Mouse (Mus musculus) MEL (cell line): Measurements from ENCODE around the gene Ano10. TPM values are rescaled to one million over a fixed set of nuclear protein-coding genes. Genes with fewer than 3 reads are reported as not detected.

ENCODE experiments used
- DNase-seq: peaks from one replicate; pipeline ENCODE4 v3.0.0; 2011; ENCODE audit warnings: low read depth, low spot score
- H3K27ac ChIP-seq: 2 replicates; pipeline ENCODE4 v1.5.1; 2012; ENCODE audit warnings: low read depth, mild to moderate bottlenecking, control low read depth, low read length, moderate library complexity; ENCODE audit not compliant: control insufficient read depth
- H3K27me3 ChIP-seq, 2 experiments: fragments of 150-350 bp in 1 of 2; sonication (generic) in 1 of 2; 2 replicates each; pipeline ENCODE4 v1.6.1; 2012; ENCODE audit warnings: low read length in 2 of 2, mild to moderate bottlenecking in 2 of 2, improper control_type of control experiment in 1 of 2, moderate library complexity in 1 of 2; ENCODE audit not compliant: insufficient read depth in 2 of 2, control insufficient read depth in 1 of 2
- H3K36me3 ChIP-seq, 2 experiments: 2 replicates each; pipeline ENCODE4 v1.6.1; 2012 to 2014; ENCODE audit warnings: low read length in 2 of 2, improper control_type of control experiment in 1 of 2, inconsistent platforms in 1 of 2, mild to moderate bottlenecking in 1 of 2; ENCODE audit not compliant: insufficient read depth in 2 of 2, control insufficient read depth in 1 of 2
- H3K4me1 ChIP-seq, 2 experiments: fragments of 150-350 bp in 1 of 2; sonication (generic) in 1 of 2; 2 replicates each; pipeline ENCODE4 v1.6.1; 2012; ENCODE audit warnings: low read length in 2 of 2, improper control_type of control experiment in 1 of 2, mild to moderate bottlenecking in 1 of 2; ENCODE audit not compliant: insufficient read depth in 2 of 2, control insufficient read depth in 1 of 2
- H3K4me3 ChIP-seq, 2 experiments: fragments of 150-350 bp in 1 of 2; sonication (generic) in 1 of 2; 2 replicates each; pipeline ENCODE4 v1.5.1; 2012; ENCODE audit warnings: low read depth in 2 of 2, low read length in 2 of 2, mild to moderate bottlenecking in 2 of 2, moderate library complexity in 2 of 2, control low read depth in 1 of 2, improper control_type of control experiment in 1 of 2; ENCODE audit not compliant: control insufficient read depth in 1 of 2, insufficient read depth in 1 of 2
- H3K79me2 ChIP-seq: 2 replicates; pipeline ENCODE4 v1.6.1; 2012; ENCODE audit warnings: mild to moderate bottlenecking, low read length, moderate library complexity; ENCODE audit not compliant: control insufficient read depth, poor library complexity, insufficient read depth
- H3K9ac ChIP-seq: 2 replicates; pipeline ENCODE4 v1.6.1; 2012; ENCODE audit warnings: low read depth, mild to moderate bottlenecking, control low read depth, low read length, moderate library complexity; ENCODE audit not compliant: control insufficient read depth, poor library complexity, severe bottlenecking
- H3K9me3 ChIP-seq: fragments of 150-350 bp; sonication (generic); replicated peaks from 2 replicates; pipeline ENCODE4 v1.6.1; 2012; ENCODE audit warnings: mild to moderate bottlenecking, low read length, improper control_type of control experiment, moderate library complexity; ENCODE audit not compliant: insufficient read depth
- CHD1 ChIP-seq: IDR thresholded peaks from 2 replicates; pipeline ENCODE4 v1.6.1; 2012; ENCODE audit warnings: low read depth, mild to moderate bottlenecking, inconsistent platforms, low read length, improper control_type of control experiment
- CTCF ChIP-seq, 3 experiments: IDR thresholded peaks in 2 of 3; conservative IDR thresholded peaks in 1 of 3; 2 replicates each; pipeline ENCODE4 v1.5.1; 2011 to 2012; ENCODE audit warnings: low read length in 3 of 3, low read depth in 2 of 3, mild to moderate bottlenecking in 2 of 3, improper control_type of control experiment in 1 of 3, inconsistent platforms in 1 of 3, mixed read lengths in 1 of 3, moderate library complexity in 1 of 3; ENCODE audit not compliant: control insufficient read depth in 1 of 3, insufficient read depth in 1 of 3, poor library complexity in 1 of 3, severe bottlenecking in 1 of 3
- E2F4 ChIP-seq: IDR thresholded peaks from 2 replicates; pipeline ENCODE4 v1.6.1; 2011; ENCODE audit warnings: low read depth, low read length, improper control_type of control experiment, borderline replicate concordance
- EP300 ChIP-seq, 2 experiments: IDR thresholded peaks; 2 replicates each; pipeline ENCODE4 v1.6.1; 2011; ENCODE audit warnings: improper control_type of control experiment in 2 of 2, low read length in 2 of 2, low read depth in 1 of 2, mild to moderate bottlenecking in 1 of 2
- ETS1 ChIP-seq: IDR thresholded peaks from 2 replicates; pipeline ENCODE4 v1.6.1; 2012; ENCODE audit warnings: low read depth, mild to moderate bottlenecking, inconsistent platforms, low read length, improper control_type of control experiment, moderate library complexity
- GABPA ChIP-seq: IDR thresholded peaks from 2 replicates; pipeline ENCODE4 v1.6.1; 2012; ENCODE audit warnings: low read depth, mild to moderate bottlenecking, inconsistent platforms, low read length, improper control_type of control experiment, moderate library complexity
- GATA1 ChIP-seq: IDR thresholded peaks from 2 replicates; pipeline ENCODE4 v1.6.1; 2011; ENCODE audit warnings: low read depth, low read length, improper control_type of control experiment
- HCFC1 ChIP-seq: IDR thresholded peaks from 2 replicates; pipeline ENCODE4 v1.6.1; 2012; ENCODE audit warnings: low read depth, mild to moderate bottlenecking, inconsistent platforms, low read length, improper control_type of control experiment, moderate library complexity
- KAT2A ChIP-seq: conservative IDR thresholded peaks from 2 replicates; pipeline ENCODE4 v1.6.1; 2012; ENCODE audit warnings: low read depth, low read length, improper control_type of control experiment, inconsistent platforms
- MAFK ChIP-seq: IDR thresholded peaks from 2 replicates; pipeline ENCODE4 v1.6.1; 2011; ENCODE audit warnings: low read depth, mild to moderate bottlenecking, low read length, improper control_type of control experiment, borderline replicate concordance
- MAX ChIP-seq: IDR thresholded peaks from 2 replicates; pipeline ENCODE4 v1.6.1; 2011; ENCODE audit warnings: low read length, improper control_type of control experiment
- MAZ ChIP-seq: IDR thresholded peaks from 2 replicates; pipeline ENCODE4 v1.6.1; 2012; ENCODE audit warnings: low read depth, mild to moderate bottlenecking, inconsistent platforms, low read length, improper control_type of control experiment
- MEF2A ChIP-seq: IDR thresholded peaks from 2 replicates; pipeline ENCODE4 v1.6.1; 2014; ENCODE audit warnings: low read depth, mild to moderate bottlenecking, inconsistent platforms, low read length, improper control_type of control experiment; ENCODE audit not compliant: poor library complexity, insufficient replicate concordance, severe bottlenecking; ENCODE audit errors: extremely low read depth
- MYB ChIP-seq: IDR thresholded peaks from 2 replicates; pipeline ENCODE4 v1.6.1; 2011; ENCODE audit warnings: mild to moderate bottlenecking, low read depth, low read length, improper control_type of control experiment
- MYC ChIP-seq: IDR thresholded peaks from 2 replicates; pipeline ENCODE4 v1.6.1; 2011; ENCODE audit warnings: low read depth, mild to moderate bottlenecking, low read length, improper control_type of control experiment, moderate library complexity
- NELFE ChIP-seq: IDR thresholded peaks from 2 replicates; pipeline ENCODE4 v1.6.1; 2011; ENCODE audit warnings: low read depth, low read length, improper control_type of control experiment
- NRF1 ChIP-seq: IDR thresholded peaks from 2 replicates; pipeline ENCODE4 v1.6.1; 2014; ENCODE audit warnings: low read depth, mild to moderate bottlenecking, inconsistent platforms, low read length, improper control_type of control experiment, moderate library complexity; ENCODE audit not compliant: poor library complexity, insufficient read depth, severe bottlenecking
- POLR2A ChIP-seq, 2 experiments: IDR thresholded peaks; 2 replicates each; pipeline ENCODE4 v1.6.1; 2011 to 2012; ENCODE audit warnings: low read length in 2 of 2, mild to moderate bottlenecking in 2 of 2, control low read depth in 1 of 2, improper control_type of control experiment in 1 of 2, low read depth in 1 of 2, moderate library complexity in 1 of 2; ENCODE audit not compliant: control insufficient read depth in 1 of 2, insufficient read depth in 1 of 2, poor library complexity in 1 of 2
- POLR2AphosphoS2 ChIP-seq: IDR thresholded peaks from 2 replicates; pipeline ENCODE4 v1.6.1; 2011; ENCODE audit warnings: low read length, improper control_type of control experiment
- POLR2AphosphoS5 ChIP-seq: IDR thresholded peaks from 2 replicates; pipeline ENCODE4 v1.6.1; 2012; ENCODE audit warnings: low read depth, borderline replicate concordance, mild to moderate bottlenecking, inconsistent platforms, low read length, moderate library complexity, mixed read lengths
- RAD21 ChIP-seq: IDR thresholded peaks from 2 replicates; pipeline ENCODE4 v1.6.1; 2011; ENCODE audit warnings: mild to moderate bottlenecking, low read depth, low read length, improper control_type of control experiment
- RCOR1 ChIP-seq: IDR thresholded peaks from 2 replicates; pipeline ENCODE4 v1.6.1; 2012; ENCODE audit warnings: low read depth, mild to moderate bottlenecking, inconsistent platforms, low read length, improper control_type of control experiment
- SIN3A ChIP-seq: IDR thresholded peaks from 2 replicates; pipeline ENCODE4 v1.6.1; 2012; ENCODE audit warnings: low read length, improper control_type of control experiment, inconsistent platforms
- SMC3 ChIP-seq: IDR thresholded peaks from 2 replicates; pipeline ENCODE4 v1.6.1; 2011; ENCODE audit warnings: low read depth, low read length, improper control_type of control experiment
- TAL1 ChIP-seq: IDR thresholded peaks from 2 replicates; pipeline ENCODE4 v1.6.1; 2012; ENCODE audit warnings: mild to moderate bottlenecking, inconsistent platforms, low read length, moderate library complexity, mixed read lengths
- UBTF ChIP-seq: IDR thresholded peaks from 2 replicates; pipeline ENCODE4 v1.6.1; 2012; ENCODE audit warnings: low read depth, mild to moderate bottlenecking, inconsistent platforms, low read length, improper control_type of control experiment, moderate library complexity, borderline replicate concordance; ENCODE audit not compliant: insufficient read depth
- USF1 ChIP-seq: IDR thresholded peaks from 2 replicates; pipeline ENCODE4 v1.6.1; 2014; ENCODE audit warnings: low read depth, mild to moderate bottlenecking, inconsistent platforms, low read length, improper control_type of control experiment, moderate library complexity
- USF2 ChIP-seq, 2 experiments: IDR thresholded peaks; 2 replicates each; pipeline ENCODE4 v1.6.1; 2011 to 2012; ENCODE audit warnings: improper control_type of control experiment in 2 of 2, low read length in 2 of 2, borderline replicate concordance in 1 of 2, inconsistent platforms in 1 of 2, low read depth in 1 of 2, mild to moderate bottlenecking in 1 of 2; ENCODE audit not compliant: insufficient read depth in 1 of 2
- ZC3H11A ChIP-seq: IDR thresholded peaks from 2 replicates; pipeline ENCODE4 v1.6.1; 2012; ENCODE audit warnings: low read depth, mild to moderate bottlenecking, inconsistent platforms, low read length, improper control_type of control experiment
- ZNF384 ChIP-seq: IDR thresholded peaks from 2 replicates; pipeline ENCODE4 v1.6.1; 2012; ENCODE audit warnings: low read depth, mild to moderate bottlenecking, inconsistent platforms, low read length, improper control_type of control experiment
- polyA plus RNA-seq, 2 experiments: library from polyadenylated mRNA; stranded (reverse) in 1 of 2; unstranded in 1 of 2; fragments of >175 nt in 1 of 2; fragments of >200 nt in 1 of 2; gene quantifications; 2 replicates each; pipeline versions ENCODE4 v1.2.1 to v1.2.4; 2012; ENCODE audit warnings: low replicate concordance in 2 of 2, low read depth in 1 of 2; ENCODE audit not compliant: insufficient read length in 2 of 2, insufficient read depth in 1 of 2, missing spikeins in 1 of 2
- total RNA-seq: library from RNA; depleted of rRNA; stranded (reverse); fragments of 300-350 nt; gene quantifications from 2 replicates; pipeline ENCODE4 v1.2.3, GENCODE M21; 2012

The Ano10 gene
- total and polyA plus RNA-seq, 3 experiments = 0.54 to 3.1 TPM; not detected in 1

DNA sequence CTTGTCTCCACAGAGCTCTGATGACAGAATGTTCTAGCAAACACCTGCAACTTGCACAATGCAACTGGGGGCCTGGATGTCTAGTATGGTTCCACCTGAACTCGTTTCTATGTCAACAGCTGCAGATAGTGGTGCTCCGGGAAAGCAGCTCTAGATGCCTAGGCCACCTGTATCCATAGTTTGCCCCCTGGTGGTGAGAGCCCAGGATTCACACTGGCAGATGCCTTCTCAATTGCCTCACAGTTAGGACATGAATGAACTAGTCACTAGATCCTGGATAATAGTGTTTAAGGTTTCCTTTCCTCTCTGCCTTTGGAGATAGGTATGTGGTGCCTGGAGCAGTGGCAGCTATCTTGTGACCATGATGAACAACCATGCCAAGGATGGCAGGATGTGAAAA, 109.2 kb downstream of the Ano10 start:
- H3K4me1 ChIP-seq = no peaks in the 10 kb centered on the region
- no peak overlapping the region for H3K27ac ChIP-seq
- H3K79me2 ChIP-seq = no peaks in the 10 kb centered on the region
- H3K36me3 ChIP-seq = no peaks in the 10 kb centered on the region
- no peak overlapping the region for H3K9ac ChIP-seq
- H3K4me3 ChIP-seq = no peak overlapping the region
- H3K27me3 ChIP-seq = no peaks in the 10 kb centered on the region
- no peaks in the 10 kb centered on the region for H3K9me3 ChIP-seq
- peak; percentile 48 for DNase-seq
- no peak for TF ChIP-seq POLR2AphosphoS5
- no peak for TF ChIP-seq KAT2A
- TF ChIP-seq SIN3A = no peak
- TF ChIP-seq USF1 = no peak
- no peak for TF ChIP-seq MAX
- TF ChIP-seq SMC3 = peak; percentile 79
- TF ChIP-seq ZC3H11A = peak; percentile 32; the same call in 1 of the 2 replicates
- TF ChIP-seq RAD21 = peak; percentile 47
- no peak for TF ChIP-seq CHD1
- TF ChIP-seq MYC = no peak
- no peak for TF ChIP-seq GABPA
- no peak for TF ChIP-seq TAL1
- no peak for TF ChIP-seq MEF2A
- TF ChIP-seq E2F4 = no peak
- TF ChIP-seq UBTF = no peak
- no peak for TF ChIP-seq USF2 (IDR thresholded peaks at IDR 0.05; ENCODE audit: borderline replicate concordance in 1 of 2, insufficient read depth in 1 of 2, low read depth in 1 of 2, low read length in 2 of 2)
- no peak for TF ChIP-seq ETS1
- TF ChIP-seq NELFE = no peak
- no peak for TF ChIP-seq NRF1
- TF ChIP-seq CTCF (IDR thresholded peaks at IDR 0.05 in 2 of 3, conservative IDR thresholded peaks at IDR 0.05 in 1 of 3; ENCODE audit: control insufficient read depth in 1 of 3, insufficient read depth in 1 of 3, low read depth in 2 of 3, low read length in 3 of 3, poor library complexity in 1 of 3, severe bottlenecking in 1 of 3) = peak; percentile 59 to 72 (median 67)
- TF ChIP-seq MAFK = no peak
- TF ChIP-seq POLR2AphosphoS2 = no peak

- TF ChIP-seq POLR2AphosphoS2 (no peak), HCFC1 (no peak), ZNF384 (no peak), GATA1 (no peak), USF2 (IDR thresholded peaks at IDR 0.05; ENCODE audit: borderline replicate concordance in 1 of 2, insufficient read depth in 1 of 2, low read depth in 1 of 2, low read length in 2 of 2) (no peak), RAD21 (no peak), SMC3 (no peak), SIN3A (no peak), MEF2A (no peak), NELFE (no peak), MAZ (no peak), RCOR1 (no peak), EP300 (IDR thresholded peaks at IDR 0.05; ENCODE audit: low read depth in 1 of 2, low read length in 2 of 2) (no peak), MYB (no peak), GABPA (no peak), POLR2AphosphoS5 (no peak), MAX (no peak), UBTF (no peak), POLR2A (IDR thresholded peaks at IDR 0.05; ENCODE audit: control insufficient read depth in 1 of 2, insufficient read depth in 1 of 2, low read depth in 1 of 2, low read length in 2 of 2, poor library complexity in 1 of 2) (no peak), NRF1 (no peak)
- Histone ChIP-seq H3K36me3 (no peaks in the 10 kb centered on the region), H3K4me1 (no peaks in the 10 kb centered on the region), H3K9me3 (no peaks in the 10 kb centered on the region), H3K27ac (no peak overlapping the region), H3K79me2 (no peaks in the 10 kb centered on the region), H3K4me3 (no peak overlapping the region), H3K27me3 (no peaks in the 10 kb centered on the region), H3K9ac (no peak overlapping the region)
- DNase-seq = no peak
These were observed 109.9 kb downstream of the Ano10 start for GRCm38 (mm10) chr9:122184329-122184728.
